Mouse (Mus musculus) liver, embryonic 12.5 days (tissue): ENCODE results near the gene Phc2. TPM values are rescaled to one million over a fixed set of nuclear protein-coding genes. Genes with fewer than 3 reads are reported as not detected.

Source experiments
- ATAC-seq: fragments of 200-750 bp; cut with Nextera tagmentation; 2 replicates; pipeline ENCODE4 v1.8.0; 2017; ENCODE audit warnings: moderate number of reproducible peaks, mild to moderate bottlenecking, moderate library complexity
- H3K27ac ChIP-seq: fragments of 300-500 bp; sonication (generic); 2 replicates; pipeline ENCODE4 v1.5.1; 2016; ENCODE audit warnings: mild to moderate bottlenecking
- H3K27me3 ChIP-seq: fragments of 300-500 bp; sonication (generic); replicated peaks from 2 replicates; pipeline ENCODE4 v1.6.1; 2016; ENCODE audit warnings: mild to moderate bottlenecking, moderate library complexity
- H3K36me3 ChIP-seq: fragments of 300-500 bp; sonication (generic); 2 replicates; pipeline ENCODE4 v1.6.1; 2016; ENCODE audit warnings: mild to moderate bottlenecking, moderate library complexity
- H3K4me1 ChIP-seq: fragments of 300-500 bp; sonication (generic); 2 replicates; pipeline ENCODE4 v1.6.1; 2016
- H3K4me2 ChIP-seq: fragments of 300-500 bp; sonication (generic); 2 replicates; pipeline ENCODE4 v1.6.1; 2016; ENCODE audit warnings: mild to moderate bottlenecking, moderate library complexity
- H3K4me3 ChIP-seq: fragments of 300-500 bp; sonication (generic); 2 replicates; pipeline ENCODE4 v1.5.1; 2016; ENCODE audit warnings: mild to moderate bottlenecking, moderate library complexity
- H3K9ac ChIP-seq: fragments of 300-500 bp; sonication (generic); 2 replicates; pipeline ENCODE4 v1.6.1; 2016; ENCODE audit warnings: mild to moderate bottlenecking, moderate library complexity
- H3K9me3 ChIP-seq: fragments of 300-500 bp; sonication (generic); replicated peaks from 2 replicates; pipeline ENCODE4 v1.6.1; 2016; ENCODE audit warnings: mild to moderate bottlenecking, moderate library complexity
- WGBS: fragments of 180-500 bp; shearing (Covaris S2); methylation state at CpG from one replicate; pipeline ENCODE4 v1.1.7; 2016; ENCODE audit not compliant: insufficient replicate concordance; 5-methylcytosine and 5-hydroxymethylcytosine counted together
- polyA plus RNA-seq: library from polyadenylated mRNA; unstranded; fragments of >200 nt; fragmentation: Nextera tagmentation; extraction: Ambion mirVana; gene quantifications from 2 replicates; pipeline ENCODE4 v1.2.1, GENCODE M21; 2016

Gene Phc2
- polyA plus RNA-seq, 1 experiment from 2014 or later, result 33.2 TPM

- Histone ChIP-seq H3K4me3 (no peak overlapping the region), H3K9ac (no peak overlapping the region), H3K4me2 (no peak overlapping the region), H3K27me3 (no peaks in the 10 kb centered on the region), H3K9me3 (no peaks in the 10 kb centered on the region), H3K27ac (0 out of 2 replicates have a peak overlapping the region, but pooled peaks have one; percentile 18), H3K4me1 (0 out of 2 replicates have a peak, but pooled peaks cover 3% of the 10 kb centered on the region), H3K36me3 (no peaks in the 10 kb centered on the region)
- WGBS, result 47% methylated on average over 12 of the region's 12 CpGs
- ATAC-seq, result no peak
These were observed 43.7 kb downstream of the Phc2 start for GRCm38 (mm10) chr4:128698011-128698861.

- Histone ChIP-seq H3K27ac (no peak overlapping the region), H3K4me1 (no peaks in the 10 kb centered on the region), H3K4me2 (no peak overlapping the region), H3K9me3 (no peaks in the 10 kb centered on the region), H3K36me3 (no peaks in the 10 kb centered on the region), H3K9ac (no peak overlapping the region), H3K27me3 (no peaks in the 10 kb centered on the region), H3K4me3 (no peak overlapping the region)
- no peak for ATAC-seq
- 70% methylated on average over 4 of the region's 4 CpGs for WGBS
These were observed 45.4 kb downstream of the Phc2 start for GRCm38 (mm10) chr4:128699916-128700315.

DNA sequence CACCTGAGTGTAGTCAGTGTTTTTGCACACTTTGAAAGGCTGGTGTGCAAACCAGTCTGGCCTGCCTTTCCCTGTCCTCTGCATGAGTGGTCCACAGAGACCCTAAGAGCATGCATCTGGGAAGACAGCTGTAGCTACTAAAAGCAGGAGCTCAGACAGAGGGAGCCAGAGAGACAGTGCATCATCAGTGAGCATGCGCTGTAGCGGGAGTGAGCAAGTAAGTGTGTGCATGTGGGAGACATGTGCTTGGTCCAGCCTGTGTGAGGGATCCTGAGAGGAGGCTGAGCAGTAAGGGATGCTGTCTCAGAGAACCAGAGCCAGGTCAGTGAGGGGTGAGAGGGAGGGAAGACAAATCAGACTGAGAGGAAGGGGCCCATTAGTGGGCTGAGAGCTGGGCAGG, 46.0 kb downstream of the Phc2 start:
- H3K4me2 ChIP-seq, result no peak overlapping the region
- H3K27me3 ChIP-seq, result no peaks in the 10 kb centered on the region
- 62% methylated on average over 2 of the region's 2 CpGs for WGBS
- ATAC-seq, result no peak
- H3K27ac ChIP-seq, result no peak overlapping the region
- no peak overlapping the region for H3K9ac ChIP-seq
- no peaks in the 10 kb centered on the region for H3K9me3 ChIP-seq
- no peaks in the 10 kb centered on the region for H3K36me3 ChIP-seq
- no peak overlapping the region for H3K4me3 ChIP-seq
- H3K4me1 ChIP-seq, result no peaks in the 10 kb centered on the region

DNA sequence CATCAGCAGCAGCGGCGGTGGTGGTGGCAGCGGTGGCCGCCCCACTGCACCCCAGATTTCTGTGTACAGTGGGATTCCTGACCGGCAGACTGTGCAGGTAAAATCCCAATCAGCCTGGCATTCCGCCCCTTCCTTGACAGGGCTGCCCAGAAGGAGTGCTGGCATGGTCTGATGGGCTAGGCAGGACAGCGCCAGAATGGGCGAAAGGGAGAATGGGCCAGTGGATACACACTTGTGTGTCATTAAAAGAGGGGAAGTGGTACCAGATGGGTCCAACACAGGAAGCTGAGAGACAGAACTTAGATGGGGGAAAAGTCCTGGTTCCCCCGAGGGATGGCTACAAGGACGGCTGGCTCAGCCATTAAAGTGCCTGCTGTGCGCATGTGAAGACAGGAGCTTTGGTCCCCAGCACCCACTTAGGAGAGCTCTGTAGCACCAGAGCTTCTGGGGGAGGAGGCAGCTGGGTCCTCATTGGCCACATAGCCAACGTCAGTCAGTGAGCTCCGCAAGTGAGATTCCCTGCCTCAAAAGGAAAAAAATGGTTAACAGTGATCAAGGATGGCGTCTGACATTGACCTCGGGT, 50.7 kb downstream of the Phc2 start:
- Histone ChIP-seq H3K4me3 (no peak overlapping the region), H3K36me3 (no peaks in the 10 kb centered on the region), H3K4me2 (no peak overlapping the region), H3K27me3 (peaks cover 30% of the 10 kb centered on the region), H3K9ac (no peak overlapping the region), H3K9me3 (no peaks in the 10 kb centered on the region), H3K4me1 (peaks cover 26% of the 10 kb centered on the region), H3K27ac (no peak overlapping the region)
- WGBS, result 79% methylated on average over 15 of the region's 15 CpGs
- ATAC-seq, result no peak

DNA sequence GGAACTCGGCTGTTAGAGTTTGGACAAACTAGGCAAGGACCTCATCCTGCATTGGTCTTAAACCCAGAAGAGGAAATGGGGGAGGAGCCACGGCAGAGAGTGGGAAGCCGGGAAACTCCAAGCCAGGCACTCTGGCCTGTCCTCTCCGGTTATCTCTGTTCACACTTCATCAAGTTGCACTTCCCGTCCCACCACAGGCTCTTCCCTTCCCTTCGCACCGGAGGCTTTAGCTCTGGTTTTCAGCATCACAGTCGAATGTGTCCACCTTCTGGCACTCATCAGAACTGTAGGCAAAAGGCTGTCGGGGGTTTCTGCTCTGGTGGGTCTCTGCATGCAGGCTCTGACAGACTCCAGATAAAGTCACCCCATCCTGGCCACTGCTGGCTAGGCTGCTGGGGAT, 52.1 kb downstream of the Phc2 start:
- WGBS, result 6% methylated on average over 9 of the region's 9 CpGs
- H3K27ac ChIP-seq, result no peak overlapping the region
- peaks cover 30% of the 10 kb centered on the region for H3K27me3 ChIP-seq
- H3K9ac ChIP-seq, result no peak overlapping the region
- H3K4me2 ChIP-seq, result no peak overlapping the region
- no peaks in the 10 kb centered on the region for H3K36me3 ChIP-seq
- H3K4me1 ChIP-seq, result peaks cover 36% of the 10 kb centered on the region
- no peaks in the 10 kb centered on the region for H3K9me3 ChIP-seq
- H3K4me3 ChIP-seq, result no peak overlapping the region
- no peak for ATAC-seq

GRCm38 (mm10) chr4:128707384-128707783, 52.9 kb downstream of the Phc2 start:
- Histone ChIP-seq H3K9ac (no peak overlapping the region), H3K9me3 (no peaks in the 10 kb centered on the region), H3K27me3 (peaks cover 30% of the 10 kb centered on the region), H3K4me3 (no peak overlapping the region), H3K4me1 (peaks cover 43% of the 10 kb centered on the region), H3K36me3 (no peaks in the 10 kb centered on the region), H3K27ac (no peak overlapping the region), H3K4me2 (no peak overlapping the region)
- no peak for ATAC-seq
- 48% methylated on average over 4 of the region's 4 CpGs for WGBS

DNA sequence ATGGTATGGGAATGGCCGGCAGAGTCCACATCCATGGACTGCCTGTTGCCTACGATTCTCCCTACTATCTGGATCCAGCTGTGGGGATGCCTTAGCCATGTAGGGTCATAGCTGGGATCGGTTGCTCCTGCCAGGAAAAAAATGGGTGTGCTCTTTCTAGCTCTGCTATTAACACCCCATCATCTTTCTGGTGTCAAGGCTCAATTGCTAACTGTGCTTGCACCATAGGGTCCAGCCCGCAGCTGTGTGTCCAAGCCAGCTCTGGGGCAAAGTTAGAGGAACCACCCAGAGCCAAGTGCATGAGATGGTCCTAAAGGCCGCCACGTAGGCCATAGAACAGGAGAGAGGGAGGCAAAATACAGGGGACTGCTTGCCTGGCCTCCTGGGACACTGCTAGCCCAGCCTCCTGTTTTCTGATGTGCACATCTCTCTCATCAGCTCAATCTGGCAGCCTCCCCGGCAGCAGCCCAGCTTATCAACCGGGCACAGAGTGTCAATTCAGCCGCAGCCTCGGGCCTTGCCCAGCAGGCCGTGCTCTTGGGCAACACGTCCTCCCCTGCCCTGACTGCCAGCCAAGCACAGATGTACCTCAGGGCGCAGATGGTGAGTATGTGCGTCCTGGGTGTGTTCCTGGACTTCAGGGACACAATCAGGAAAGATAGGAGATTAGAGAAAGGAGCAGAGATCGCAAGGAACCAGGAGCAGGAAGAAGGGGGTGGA, 54.7 kb downstream of the Phc2 start:
- no peaks in the 10 kb centered on the region for H3K36me3 ChIP-seq
- peaks cover 46% of the 10 kb centered on the region for H3K4me1 ChIP-seq
- no peak overlapping the region for H3K27ac ChIP-seq
- no peak overlapping the region for H3K9ac ChIP-seq
- WGBS, result 47% methylated on average over 15 of the region's 15 CpGs
- no peaks in the 10 kb centered on the region for H3K9me3 ChIP-seq
- no peak overlapping the region for H3K4me2 ChIP-seq
- H3K4me3 ChIP-seq, result no peak overlapping the region
- peaks cover 30% of the 10 kb centered on the region for H3K27me3 ChIP-seq
- ATAC-seq, result peak; percentile 48

DNA sequence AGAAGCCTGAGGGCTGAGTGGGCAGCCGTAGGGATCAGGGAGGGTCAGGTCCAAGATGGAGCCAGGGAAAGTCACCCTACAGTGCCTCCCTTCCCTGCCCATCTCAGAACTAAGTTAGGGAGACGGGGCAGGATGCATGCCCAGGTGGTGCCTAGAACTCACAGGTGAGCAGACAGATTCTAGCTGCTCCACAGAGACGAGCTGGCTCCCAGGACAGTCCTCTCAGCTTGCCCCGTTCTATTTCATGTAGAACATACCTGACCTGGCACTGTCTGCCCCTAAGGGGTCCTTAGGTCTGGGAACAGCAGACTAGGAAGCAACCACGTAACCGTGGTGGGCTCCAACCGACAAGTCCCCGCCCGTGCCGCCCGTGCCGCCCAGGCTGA, 55.3 kb downstream of the Phc2 start:
- Histone ChIP-seq H3K36me3 (no peaks in the 10 kb centered on the region), H3K4me3 (no peak overlapping the region), H3K4me2 (no peak overlapping the region), H3K9me3 (no peaks in the 10 kb centered on the region), H3K27ac (no peak overlapping the region), H3K27me3 (peaks cover 30% of the 10 kb centered on the region), H3K9ac (no peak overlapping the region), H3K4me1 (peaks cover 47% of the 10 kb centered on the region)
- 84% methylated on average over 12 of the region's 12 CpGs for WGBS
- ATAC-seq, result no peak

DNA sequence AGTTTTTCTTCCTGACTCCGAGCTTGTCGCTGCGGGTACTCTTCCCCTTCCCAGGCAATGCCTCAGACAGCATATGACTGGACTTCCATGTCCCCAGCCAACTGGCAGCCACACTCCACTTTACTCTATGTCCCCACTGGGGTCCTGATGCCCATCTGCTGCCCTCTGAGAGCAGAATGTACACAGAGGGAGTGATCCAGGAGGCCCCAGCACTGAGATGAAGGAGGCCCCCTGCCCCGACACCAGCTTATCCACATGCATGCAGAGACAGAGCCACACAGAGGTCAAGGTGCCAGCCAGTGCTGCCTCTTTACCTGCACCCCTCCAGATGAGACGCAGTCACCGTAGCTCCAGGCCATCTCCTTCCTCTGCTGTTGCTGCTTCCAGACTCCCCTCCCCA, 55.8 kb downstream of the Phc2 start:
- Histone ChIP-seq H3K27ac (no peak overlapping the region), H3K4me1 (peaks cover 52% of the 10 kb centered on the region), H3K9ac (no peak overlapping the region), H3K4me3 (no peak overlapping the region), H3K9me3 (no peaks in the 10 kb centered on the region), H3K4me2 (no peak overlapping the region), H3K27me3 (peaks cover 30% of the 10 kb centered on the region), H3K36me3 (no peaks in the 10 kb centered on the region)
- WGBS, result 81% methylated on average over 6 of the region's 6 CpGs
- ATAC-seq, result no peak

GRCm38 (mm10) chr4:128710800-128711199, 56.3 kb downstream of the Phc2 start:
- no peak overlapping the region for H3K27ac ChIP-seq
- no peaks in the 10 kb centered on the region for H3K36me3 ChIP-seq
- peaks cover 57% of the 10 kb centered on the region for H3K4me1 ChIP-seq
- 67% methylated on average over 9 of the region's 9 CpGs for WGBS
- H3K27me3 ChIP-seq, result peaks cover 30% of the 10 kb centered on the region
- no peak for ATAC-seq
- no peaks in the 10 kb centered on the region for H3K9me3 ChIP-seq
- no peak overlapping the region for H3K4me3 ChIP-seq
- peak overlapping the region; percentile 76; the same call in 1 of the 2 replicates for H3K4me2 ChIP-seq
- H3K9ac ChIP-seq, result no peak overlapping the region

- peak overlapping the region; percentile 48 for H3K4me3 ChIP-seq
- peaks cover 57% of the 10 kb centered on the region for H3K4me1 ChIP-seq
- 6% methylated on average over 24 of the region's 24 CpGs for WGBS
- peak; percentile 70 for ATAC-seq
- H3K36me3 ChIP-seq, result no peaks in the 10 kb centered on the region
- peak overlapping the region; percentile 11 for H3K27ac ChIP-seq
- peaks cover 30% of the 10 kb centered on the region for H3K27me3 ChIP-seq
- no peaks in the 10 kb centered on the region for H3K9me3 ChIP-seq
- peak overlapping the region; percentile 67 for H3K9ac ChIP-seq
- peak overlapping the region; percentile 76 for H3K4me2 ChIP-seq
These were observed 57.1 kb downstream of the Phc2 start for GRCm38 (mm10) chr4:128711455-128712135.
